Mouse (Mus musculus) embryonic fibroblast, embryonic 13.5 days (primary cell): ENCODE measurements around the gene Acad10.

Experiments used
- CTCF ChIP-seq: IDR thresholded peaks from 2 replicates; pipeline ENCODE4 v1.5.1; 2011; ENCODE audit warnings: mild to moderate bottlenecking, control low read depth, low read length, moderate library complexity, borderline replicate concordance; ENCODE audit not compliant: insufficient read depth
- POLR2A ChIP-seq: IDR thresholded peaks from 2 replicates; pipeline ENCODE4 v1.6.1; 2011; ENCODE audit warnings: low read depth, mild to moderate bottlenecking, control low read depth, low read length, moderate library complexity

- TF ChIP-seq CTCF (peak; percentile 63; the same call in 1 of the 2 replicates), POLR2A (no peak)
Measured at GRCm38 (mm10) chr5:121627871-121628270, 32.4 kb downstream of the Acad10 start.
